Mouse (Mus musculus) G1E (cell line): ENCODE measurements around the gene Tfcp2l1. TPM values are rescaled to one million over a fixed set of nuclear protein-coding genes. Genes with fewer than 3 reads are reported as not detected.

Source experiments
- ATAC-seq: 2 replicates; pipeline ENCODE4 v1.8.0; 2016; ENCODE audit warnings: mild to moderate bottlenecking; ENCODE audit not compliant: insufficient number of reproducible peaks, poor library complexity, low FRiP score, severe bottlenecking; ENCODE audit errors: extremely low read depth
- DNase-seq: peaks from one replicate; pipeline ENCODE4 v3.0.0; 2012; ENCODE audit warnings: low spot score
- H3K27me3 ChIP-seq: 2 replicates; pipeline ENCODE4 v1.6.1; 2012; ENCODE audit warnings: mild to moderate bottlenecking, low read length, inconsistent platforms; ENCODE audit not compliant: insufficient read depth
- H3K36me3 ChIP-seq: replicated peaks from 2 replicates; pipeline ENCODE3; 2012; ENCODE audit warnings: mild to moderate bottlenecking, inconsistent platforms
- H3K4me1 ChIP-seq: 2 replicates; pipeline ENCODE4 v1.6.1; 2012; ENCODE audit warnings: low read depth, low read length, inconsistent platforms, mixed read lengths; ENCODE audit not compliant: insufficient read depth
- H3K4me3 ChIP-seq: 2 replicates; pipeline ENCODE4 v1.5.1; 2012; ENCODE audit warnings: low read depth, mild to moderate bottlenecking, inconsistent platforms, low read length, moderate library complexity, mixed read lengths
- H3K9me3 ChIP-seq: replicated peaks from 2 replicates; pipeline ENCODE4 v1.6.1; 2012; ENCODE audit warnings: inconsistent platforms
- CTCF ChIP-seq: IDR thresholded peaks from 2 replicates; pipeline ENCODE4 v1.5.1; 2012; ENCODE audit warnings: low read depth, low read length, inconsistent platforms, mixed read lengths
- GATA1 ChIP-seq: IDR thresholded peaks from 2 replicates; pipeline ENCODE4 v1.6.1; 2012; ENCODE audit warnings: borderline replicate concordance, low read length, inconsistent platforms, mixed read lengths
- GATA2 ChIP-seq: IDR thresholded peaks from 2 replicates; pipeline ENCODE4 v1.6.1; 2012; ENCODE audit warnings: low read depth, low read length, inconsistent platforms, borderline replicate concordance
- POLR2AphosphoS5 ChIP-seq: IDR thresholded peaks from 2 replicates; pipeline ENCODE4 v1.6.1; 2012; ENCODE audit warnings: low read depth, low read length, inconsistent platforms; ENCODE audit not compliant: insufficient replicate concordance
- TAL1 ChIP-seq: conservative IDR thresholded peaks from 2 replicates; pipeline ENCODE4 v1.6.1; 2012; ENCODE audit warnings: low read depth, low read length, inconsistent platforms, mixed read lengths
- polyA plus RNA-seq: library from polyadenylated mRNA; stranded (reverse); fragments of >175 nt; gene quantifications from 2 replicates; pipeline ENCODE4 v1.2.3, GENCODE M21; 2012
- total RNA-seq, 2 experiments: library from RNA; stranded (forward) in 1 of 2; stranded (reverse) in 1 of 2; fragments of 200-1000 nt in 1 of 2; fragments of >200 nt in 1 of 2; fragmentation: Nextera tagmentation in 1 of 2; gene quantifications; 2 replicates each; pipeline ENCODE4 v1.2.3; 2014 to 2017

The Tfcp2l1 gene
- total and polyA plus RNA-seq, 3 experiments: 0.11 TPM; not detected in 2

- Histone ChIP-seq H3K27me3 (no peaks in the 10 kb centered on the region), H3K36me3 (no peaks in the 10 kb centered on the region), H3K4me3 (no peak overlapping the region), H3K4me1 (no peaks in the 10 kb centered on the region), H3K9me3 (peaks cover 12% of the 10 kb centered on the region)
- no peak for ATAC-seq
- TF ChIP-seq GATA2 (no peak), CTCF (no peak), POLR2AphosphoS5 (no peak), GATA1 (no peak), TAL1 (no peak)
- no peak for DNase-seq
Observed at GRCm38 (mm10) chr1:118672196-118672595, 44.5 kb downstream of the Tfcp2l1 start.

GRCm38 (mm10) chr1:118674176-118674575 lies 46.4 kb downstream of the Tfcp2l1 start:
- no peak for ATAC-seq
- TF ChIP-seq GATA2 (no peak), GATA1 (no peak), TAL1 (no peak), POLR2AphosphoS5 (no peak), CTCF (no peak)
- no peaks in the 10 kb centered on the region for H3K27me3 ChIP-seq
- no peak for DNase-seq
- H3K4me3 ChIP-seq: no peak overlapping the region
- no peaks in the 10 kb centered on the region for H3K4me1 ChIP-seq
- no peaks in the 10 kb centered on the region for H3K36me3 ChIP-seq
- peaks cover 6% of the 10 kb centered on the region; the same call in 1 of the 2 replicates for H3K9me3 ChIP-seq

DNA sequence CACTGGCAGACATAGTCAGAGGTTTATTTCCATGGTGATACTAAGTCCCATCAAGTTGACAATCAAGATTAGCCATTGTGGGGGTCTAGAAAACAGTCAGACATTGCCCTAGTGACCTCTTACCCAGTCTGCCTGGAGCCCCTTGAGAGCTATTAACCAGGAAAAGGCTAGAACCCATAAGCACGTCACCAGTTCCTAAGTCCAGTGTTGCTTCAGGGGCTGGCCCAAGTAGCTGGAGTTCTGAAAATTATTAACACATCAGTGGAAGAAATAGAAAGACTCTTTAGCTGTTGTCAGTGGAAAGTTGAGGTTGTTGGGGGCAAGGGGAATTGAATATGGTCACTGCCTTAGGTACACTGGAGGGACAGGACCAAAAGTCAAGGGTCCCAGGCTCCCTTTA lies 54.2 kb downstream of the Tfcp2l1 start:
- Histone ChIP-seq H3K27me3 (no peaks in the 10 kb centered on the region), H3K4me1 (no peaks in the 10 kb centered on the region), H3K4me3 (no peak overlapping the region), H3K36me3 (no peaks in the 10 kb centered on the region), H3K9me3 (peaks cover 8% of the 10 kb centered on the region; the same call in 1 of the 2 replicates)
- no peak for DNase-seq
- no peak for ATAC-seq
- no peak for TF ChIP-seq CTCF
- TF ChIP-seq POLR2AphosphoS5: no peak
- no peak for TF ChIP-seq GATA2
- TF ChIP-seq TAL1: no peak
- TF ChIP-seq GATA1: no peak

GRCm38 (mm10) chr1:118683686-118684085 lies 55.9 kb downstream of the Tfcp2l1 start:
- ATAC-seq (no peak), DNase-seq (no peak)
- Histone ChIP-seq H3K27me3 (no peaks in the 10 kb centered on the region), H3K36me3 (no peaks in the 10 kb centered on the region), H3K4me3 (no peak overlapping the region), H3K9me3 (peaks cover 15% of the 10 kb centered on the region), H3K4me1 (no peaks in the 10 kb centered on the region)
- TF ChIP-seq GATA2 (no peak), POLR2AphosphoS5 (no peak), GATA1 (no peak), CTCF (no peak), TAL1 (no peak)

DNA sequence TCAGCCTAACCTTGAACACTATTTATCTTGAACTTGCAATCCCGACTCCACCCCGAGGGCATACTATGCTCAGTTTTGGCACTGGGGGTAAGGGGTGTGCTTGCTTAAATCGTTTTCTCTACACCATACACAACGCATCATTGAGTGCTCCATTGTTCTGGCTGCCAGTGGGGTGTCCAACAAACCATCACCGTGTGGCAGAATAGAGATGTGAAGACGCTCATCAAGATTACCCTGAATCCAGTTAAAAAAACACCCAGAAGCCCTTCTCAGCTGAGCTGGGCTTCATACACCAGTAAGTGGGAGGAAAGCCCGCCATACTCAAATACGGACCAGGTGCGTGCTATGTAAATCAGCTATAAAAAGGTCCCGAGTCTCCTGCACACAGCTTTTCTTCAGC lies 60.0 kb downstream of the Tfcp2l1 start:
- Histone ChIP-seq H3K36me3 (no peaks in the 10 kb centered on the region), H3K27me3 (no peaks in the 10 kb centered on the region), H3K4me3 (no peak overlapping the region), H3K4me1 (no peaks in the 10 kb centered on the region), H3K9me3 (peaks cover 32% of the 10 kb centered on the region)
- no peak for TF ChIP-seq GATA2
- no peak for TF ChIP-seq GATA1
- TF ChIP-seq POLR2AphosphoS5: no peak
- TF ChIP-seq TAL1: no peak
- no peak for TF ChIP-seq CTCF
- ATAC-seq (no peak), DNase-seq (no peak)

GRCm38 (mm10) chr1:118689830-118690229 lies 62.1 kb downstream of the Tfcp2l1 start:
- Histone ChIP-seq H3K36me3 (no peaks in the 10 kb centered on the region), H3K9me3 (peaks cover 46% of the 10 kb centered on the region), H3K4me3 (no peak overlapping the region), H3K27me3 (no peaks in the 10 kb centered on the region), H3K4me1 (no peaks in the 10 kb centered on the region)
- DNase-seq (no peak), ATAC-seq (no peak)
- no peak for TF ChIP-seq GATA2
- no peak for TF ChIP-seq GATA1
- TF ChIP-seq POLR2AphosphoS5: no peak
- no peak for TF ChIP-seq CTCF
- TF ChIP-seq TAL1: no peak

DNA sequence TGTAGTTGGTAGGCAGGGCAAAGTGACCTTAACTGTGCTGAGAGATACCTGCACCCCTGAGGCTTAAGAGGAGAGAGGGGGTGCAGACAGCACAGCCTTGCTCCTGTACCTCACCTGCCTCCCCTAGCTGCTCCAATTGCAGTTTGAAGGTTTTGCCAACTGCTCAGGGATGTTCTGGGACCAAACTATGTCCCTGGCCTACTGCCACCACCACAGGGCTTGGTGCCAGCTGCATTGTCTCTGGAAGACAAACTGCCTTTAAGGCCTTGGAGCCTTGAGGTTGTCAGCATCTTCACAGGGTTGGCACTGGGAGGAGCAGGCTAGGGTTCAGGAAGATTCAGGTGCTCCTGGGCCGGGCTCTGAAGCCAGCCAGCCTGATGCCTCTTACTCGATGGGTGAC lies 66.7 kb downstream of the Tfcp2l1 start:
- Histone ChIP-seq H3K36me3 (no peaks in the 10 kb centered on the region), H3K4me1 (no peaks in the 10 kb centered on the region), H3K27me3 (no peaks in the 10 kb centered on the region), H3K4me3 (no peak overlapping the region), H3K9me3 (peaks cover 58% of the 10 kb centered on the region)
- TF ChIP-seq TAL1 (no peak), GATA1 (no peak), POLR2AphosphoS5 (no peak), GATA2 (no peak), CTCF (no peak)
- DNase-seq (no peak), ATAC-seq (no peak)
